Mouse (Mus musculus) E14TG2a.4 (cell line): ENCODE measurements at regions not wholly inside any gene's neighbourhood (a gene's known extent, or its start where the extent isn't known, plus 50 kb on each side); places are given as distances from the start of the nearest gene placed in this dataset.

Experiments
- CTCF ChIP-seq: conservative IDR thresholded peaks from 2 replicates; pipeline ENCODE4 v1.5.1; 2014; ENCODE audit warnings: low read length
- POU5F1 ChIP-seq: IDR thresholded peaks from 2 replicates; pipeline ENCODE4 v1.6.1; 2014; ENCODE audit warnings: low read length, borderline replicate concordance

DNA sequence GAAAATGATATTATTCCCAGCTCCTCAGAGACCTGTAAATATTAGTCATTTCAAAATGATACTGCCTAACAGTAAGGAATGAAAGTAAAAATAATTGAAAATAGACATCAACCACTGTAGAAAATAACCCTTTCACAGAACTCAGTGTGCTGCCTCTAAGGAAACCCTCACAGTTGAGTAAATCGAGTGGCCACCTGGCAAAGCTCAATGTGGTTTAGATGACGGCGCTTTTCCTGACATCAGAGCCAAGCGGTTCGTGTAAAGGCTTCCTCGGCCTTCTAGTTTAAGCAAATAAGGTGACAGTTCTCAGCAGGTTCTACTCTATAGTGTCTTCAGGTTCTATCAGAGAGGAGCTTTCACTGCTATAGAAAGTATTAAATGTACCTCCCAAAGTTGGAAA, 379.9 kb upstream of the Nova1 start:
- no peak for TF ChIP-seq CTCF
- TF ChIP-seq POU5F1, result no peak
